Mouse (Mus musculus) neural tube, embryonic 12.5 days (tissue): Measurements from ENCODE around the gene Rpl37. TPM values are rescaled to one million over a fixed set of nuclear protein-coding genes. Genes with fewer than 3 reads are reported as not detected.
"Not testable (repeated sequence)": the region's sequence is repeated elsewhere in the genome, so short reads cannot be mapped to it uniquely, and the experiment has no call there.

Source experiments
- ATAC-seq: fragments of 200-750 bp; cut with Nextera tagmentation; 2 replicates; pipeline ENCODE4 v1.8.0; 2017; ENCODE audit warnings: low read depth, mild to moderate bottlenecking, moderate TSS enrichment, moderate library complexity; ENCODE audit not compliant: low FRiP score
- H3K27ac ChIP-seq: fragments of 300-500 bp; sonication (generic); 2 replicates; pipeline ENCODE4 v1.5.1; 2016
- H3K27me3 ChIP-seq: fragments of 300-500 bp; sonication (generic); replicated peaks from 2 replicates; pipeline ENCODE4 v1.6.1; 2016; ENCODE audit warnings: mild to moderate bottlenecking
- H3K36me3 ChIP-seq: fragments of 300-500 bp; sonication (generic); 2 replicates; pipeline ENCODE4 v1.6.1; 2016; ENCODE audit warnings: mild to moderate bottlenecking
- H3K4me1 ChIP-seq: fragments of 300-500 bp; sonication (generic); 2 replicates; pipeline ENCODE4 v1.6.1; 2016
- H3K4me2 ChIP-seq: fragments of 300-500 bp; sonication (generic); replicated peaks from 2 replicates; pipeline ENCODE4 v1.6.1; 2016; ENCODE audit warnings: mild to moderate bottlenecking
- H3K4me3 ChIP-seq: fragments of 300-500 bp; sonication (generic); 2 replicates; pipeline ENCODE4 v1.5.1; 2016
- H3K9ac ChIP-seq: fragments of 300-500 bp; sonication (generic); 2 replicates; pipeline ENCODE4 v1.6.1; 2016; ENCODE audit warnings: mild to moderate bottlenecking
- H3K9me3 ChIP-seq: fragments of 300-500 bp; sonication (generic); 2 replicates; pipeline ENCODE4 v1.6.1; 2016; ENCODE audit warnings: mild to moderate bottlenecking
- WGBS: fragments of 180-500 bp; shearing (Covaris S2); methylation state at CpG from one replicate; pipeline ENCODE4 v1.1.7; 2016; 5-methylcytosine and 5-hydroxymethylcytosine counted together
- polyA plus RNA-seq: library from polyadenylated mRNA; unstranded; fragments of >200 nt; fragmentation: Nextera tagmentation; extraction: Ambion mirVana; gene quantifications from 2 replicates; pipeline ENCODE4 v1.2.1, GENCODE M21; 2016

Rpl37 gene
- polyA plus RNA-seq, 1 experiment from 2014 or later = 422 TPM

GRCm38 (mm10) chr15:5128176-5128940, 11.9 kb downstream of the Rpl37 start:
- Histone ChIP-seq H3K4me3 (no peak overlapping the region), H3K27ac (no peak overlapping the region), H3K4me1 (no peaks in the 10 kb centered on the region), H3K9ac (no peak overlapping the region), H3K36me3 (peaks cover 11% of the 10 kb centered on the region), H3K4me2 (no peak overlapping the region), H3K9me3 (no peaks in the 10 kb centered on the region), H3K27me3 (no peaks in the 10 kb centered on the region)
- 84% methylated on average over 5 of the region's 5 CpGs for WGBS
- ATAC-seq = no peak

GRCm38 (mm10) chr15:5129111-5129805, 12.8 kb downstream of the Rpl37 start:
- H3K4me3 ChIP-seq = no peak overlapping the region
- WGBS = 92% methylated on average over 12 of the region's 12 CpGs
- H3K4me2 ChIP-seq = no peak overlapping the region
- no peak overlapping the region for H3K27ac ChIP-seq
- no peaks in the 10 kb centered on the region for H3K9me3 ChIP-seq
- ATAC-seq = no peak
- no peaks in the 10 kb centered on the region for H3K4me1 ChIP-seq
- peaks cover 8% of the 10 kb centered on the region for H3K36me3 ChIP-seq
- H3K9ac ChIP-seq = no peak overlapping the region
- H3K27me3 ChIP-seq = no peaks in the 10 kb centered on the region

DNA sequence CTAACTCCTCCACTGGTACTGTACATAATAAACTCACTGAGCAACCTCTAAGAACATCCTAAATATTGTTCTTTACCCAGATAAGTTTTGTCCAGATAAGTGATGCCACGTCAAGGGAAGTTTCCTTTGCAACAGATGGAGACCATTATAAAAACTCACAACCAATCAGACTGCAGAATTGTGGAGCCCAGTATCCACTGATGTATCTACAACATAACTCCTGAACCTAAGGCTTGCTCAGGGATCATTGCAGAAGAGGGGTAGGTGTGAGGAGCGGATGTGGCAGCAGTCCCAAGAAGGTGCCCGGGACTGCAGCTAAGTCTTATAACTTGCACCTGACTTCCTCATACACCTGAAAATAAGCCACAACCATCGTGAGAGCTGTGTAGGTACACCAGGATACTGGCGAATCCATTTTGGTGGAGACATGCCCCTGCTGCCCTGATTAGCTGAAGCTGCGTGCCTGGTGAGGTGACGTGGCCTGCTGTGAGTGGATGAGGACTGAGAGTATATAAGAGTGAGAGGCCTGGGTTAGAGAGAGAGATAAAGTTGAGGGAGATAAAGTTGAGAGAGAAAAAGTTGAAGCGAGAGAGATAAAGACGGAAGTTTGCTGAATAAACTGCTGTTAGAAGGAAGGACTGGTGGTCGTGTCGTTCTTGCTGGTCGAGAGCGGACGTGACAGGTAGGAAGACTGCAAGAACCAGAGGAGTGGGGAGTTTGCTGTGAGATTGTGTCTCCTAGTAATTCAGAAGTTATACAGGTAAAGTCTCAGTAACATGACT, 14.6 kb downstream of the Rpl37 start:
- ATAC-seq, H3K9ac ChIP-seq, H3K27me3 ChIP-seq, H3K4me1 ChIP-seq, H3K36me3 ChIP-seq, H3K4me2 ChIP-seq, H3K9me3 ChIP-seq, H3K27ac ChIP-seq, H3K4me3 ChIP-seq: not testable (repeated sequence)
- 90% methylated on average over 14 of the region's 14 CpGs for WGBS

- Histone ChIP-seq H3K4me3 (no peak overlapping the region), H3K4me2 (no peak overlapping the region), H3K36me3 (no peaks in the 10 kb centered on the region), H3K9ac (no peak overlapping the region), H3K9me3 (no peaks in the 10 kb centered on the region), H3K27ac (no peak overlapping the region), H3K4me1 (no peaks in the 10 kb centered on the region), H3K27me3 (no peaks in the 10 kb centered on the region)
- no peak for ATAC-seq
- 46% methylated on average over 3 of the region's 3 CpGs for WGBS
Measured at GRCm38 (mm10) chr15:5133301-5133700, 16.9 kb downstream of the Rpl37 start.

GRCm38 (mm10) chr15:5134179-5134578, 17.7 kb downstream of the Rpl37 start:
- no peaks in the 10 kb centered on the region for H3K4me1 ChIP-seq
- no peaks in the 10 kb centered on the region for H3K9me3 ChIP-seq
- no peak overlapping the region for H3K9ac ChIP-seq
- H3K36me3 ChIP-seq = no peaks in the 10 kb centered on the region
- no peak overlapping the region for H3K4me2 ChIP-seq
- H3K4me3 ChIP-seq = no peak overlapping the region
- no peaks in the 10 kb centered on the region for H3K27me3 ChIP-seq
- ATAC-seq = no peak
- WGBS = 37% methylated on average over 3 of the region's 3 CpGs
- H3K27ac ChIP-seq = no peak overlapping the region

- 85% methylated on average over 8 of the region's 8 CpGs for WGBS
- Histone ChIP-seq H3K9ac (no peak overlapping the region), H3K27ac (no peak overlapping the region), H3K4me3 (no peak overlapping the region), H3K36me3 (no peaks in the 10 kb centered on the region), H3K4me1 (no peaks in the 10 kb centered on the region), H3K4me2 (no peak overlapping the region), H3K27me3 (no peaks in the 10 kb centered on the region), H3K9me3 (no peaks in the 10 kb centered on the region)
- no peak for ATAC-seq
Measured at GRCm38 (mm10) chr15:5134945-5135483, 18.6 kb downstream of the Rpl37 start.

DNA sequence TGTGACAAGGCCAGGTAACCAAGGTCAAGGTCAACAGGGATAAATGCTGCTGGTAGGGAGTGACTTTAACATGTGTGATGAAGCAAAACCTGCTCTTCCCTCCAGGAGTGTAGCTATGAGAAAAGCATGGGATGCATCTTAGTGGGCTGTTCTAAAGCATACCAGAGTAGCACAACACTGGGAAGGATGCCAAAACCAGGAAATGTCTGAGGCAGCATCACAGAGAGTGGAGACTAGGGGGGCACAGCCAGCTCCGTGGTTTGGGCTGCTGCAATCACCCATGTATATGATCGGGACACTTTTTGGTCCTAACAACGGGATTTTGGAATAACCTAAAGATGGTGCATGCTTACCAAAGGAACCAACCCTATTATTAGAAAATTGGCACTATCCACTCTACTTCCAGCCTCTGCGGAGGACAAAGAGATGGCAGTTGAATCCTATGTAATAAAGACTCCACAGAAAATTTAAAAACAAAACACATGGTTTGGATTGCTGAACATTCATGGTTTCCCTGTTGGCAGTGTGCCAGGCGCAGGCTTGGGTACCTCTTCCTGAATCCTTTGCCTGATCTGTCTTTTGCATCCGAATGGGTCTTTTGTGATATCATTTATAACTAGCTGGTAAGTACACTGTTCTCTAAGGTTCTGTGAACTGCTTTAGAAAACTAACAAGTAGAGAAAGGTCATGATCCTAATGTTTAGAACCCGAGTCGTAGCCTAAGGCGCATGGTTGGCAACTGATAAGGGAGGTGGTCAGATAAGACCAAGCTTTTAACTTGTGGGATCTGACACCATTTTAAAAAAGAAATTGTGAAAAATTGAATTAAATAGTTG, 21.8 kb downstream of the Rpl37 start:
- no peak overlapping the region for H3K4me3 ChIP-seq
- H3K9ac ChIP-seq = no peak overlapping the region
- H3K27me3 ChIP-seq = no peaks in the 10 kb centered on the region
- ATAC-seq = no peak
- no peaks in the 10 kb centered on the region for H3K9me3 ChIP-seq
- H3K27ac ChIP-seq = no peak overlapping the region
- no peak overlapping the region for H3K4me2 ChIP-seq
- H3K4me1 ChIP-seq = no peaks in the 10 kb centered on the region
- H3K36me3 ChIP-seq = no peaks in the 10 kb centered on the region
- 85% methylated on average over 9 of the region's 9 CpGs for whole genome bisulfite sequencing

DNA sequence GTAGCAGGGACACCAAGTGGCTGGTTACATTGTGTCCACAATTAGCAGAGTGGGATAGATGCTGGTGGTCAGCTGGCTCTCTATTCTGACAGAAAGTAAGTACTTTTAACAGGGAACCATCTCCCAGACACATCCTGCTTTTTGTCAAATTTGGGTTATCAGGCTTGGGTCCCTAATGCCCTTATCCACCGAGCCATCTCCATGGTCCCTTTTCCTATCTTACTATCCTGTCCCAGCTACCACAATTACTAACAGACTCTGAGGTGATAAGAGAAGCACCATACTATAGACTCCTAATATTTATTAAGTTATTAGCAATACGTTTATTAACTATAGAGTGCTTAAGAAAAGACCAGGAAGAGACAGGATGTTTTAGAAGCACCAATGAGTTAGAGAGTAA, 22.9 kb downstream of the Rpl37 start:
- H3K4me2 ChIP-seq = no peak overlapping the region
- H3K9me3 ChIP-seq = no peaks in the 10 kb centered on the region
- no peak overlapping the region for H3K27ac ChIP-seq
- no peak overlapping the region for H3K4me3 ChIP-seq
- WGBS = 93% methylated on average over 2 of the region's 2 CpGs
- H3K4me1 ChIP-seq = 0 out of 2 replicates have a peak, but pooled peaks cover 1% of the 10 kb centered on the region
- ATAC-seq = no peak
- H3K36me3 ChIP-seq = no peaks in the 10 kb centered on the region
- H3K9ac ChIP-seq = no peak overlapping the region
- H3K27me3 ChIP-seq = no peaks in the 10 kb centered on the region

GRCm38 (mm10) chr15:5139863-5140262, 23.4 kb downstream of the Rpl37 start:
- no peaks in the 10 kb centered on the region for H3K9me3 ChIP-seq
- no peak overlapping the region for H3K4me2 ChIP-seq
- peaks cover 5% of the 10 kb centered on the region for H3K4me1 ChIP-seq
- H3K9ac ChIP-seq = no peak overlapping the region
- no peaks in the 10 kb centered on the region for H3K27me3 ChIP-seq
- H3K36me3 ChIP-seq = no peaks in the 10 kb centered on the region
- no peak overlapping the region for H3K4me3 ChIP-seq
- ATAC-seq = no peak
- no peak overlapping the region for H3K27ac ChIP-seq
- 88% methylated on average over 7 of the region's 7 CpGs for WGBS

- no peak overlapping the region for H3K4me3 ChIP-seq
- no peak overlapping the region for H3K4me2 ChIP-seq
- H3K9me3 ChIP-seq = no peaks in the 10 kb centered on the region
- H3K27ac ChIP-seq = no peak overlapping the region
- peaks cover 10% of the 10 kb centered on the region for H3K4me1 ChIP-seq
- no peak overlapping the region for H3K9ac ChIP-seq
- no peaks in the 10 kb centered on the region for H3K27me3 ChIP-seq
- H3K36me3 ChIP-seq = no peaks in the 10 kb centered on the region
- no peak for ATAC-seq
Measured at GRCm38 (mm10) chr15:5140357-5140756, 23.9 kb downstream of the Rpl37 start.

- Histone ChIP-seq H3K9me3 (no peaks in the 10 kb centered on the region), H3K4me2 (no peak overlapping the region), H3K36me3 (no peaks in the 10 kb centered on the region), H3K4me3 (no peak overlapping the region), H3K27ac (no peak overlapping the region), H3K27me3 (no peaks in the 10 kb centered on the region), H3K9ac (no peak overlapping the region), H3K4me1 (peaks cover 12% of the 10 kb centered on the region)
- WGBS = 67% methylated on average over 5 of the region's 5 CpGs
- ATAC-seq = no peak
Measured at GRCm38 (mm10) chr15:5142047-5142446, 25.6 kb downstream of the Rpl37 start.
